Mouse (Mus musculus) left cerebral cortex, adult 8-10 months (tissue): ENCODE data around the gene Prl2b1. TPM values are rescaled to one million over a fixed set of nuclear protein-coding genes. Genes with fewer than 3 reads are reported as not detected.

Source experiments
- DNase-seq, 2 experiments: peaks; one replicate each; pipeline ENCODE4 v3.0.0; 2022; ENCODE audit warnings: low spot score in 2 of 2
- total RNA-seq, 4 experiments: library from RNA; stranded (reverse); gene quantifications; 2 replicates each; pipeline ENCODE4 v1.2.4; 2022

The Prl2b1 gene
- not detected for total RNA-seq

- no peak for DNase-seq
These were observed at the start of gene Prl2b1 for GRCm38 (mm10) chr13:27390746-27391145. TSS of gene Prl2b1 (minus strand) at chr13:27390846.

DNA sequence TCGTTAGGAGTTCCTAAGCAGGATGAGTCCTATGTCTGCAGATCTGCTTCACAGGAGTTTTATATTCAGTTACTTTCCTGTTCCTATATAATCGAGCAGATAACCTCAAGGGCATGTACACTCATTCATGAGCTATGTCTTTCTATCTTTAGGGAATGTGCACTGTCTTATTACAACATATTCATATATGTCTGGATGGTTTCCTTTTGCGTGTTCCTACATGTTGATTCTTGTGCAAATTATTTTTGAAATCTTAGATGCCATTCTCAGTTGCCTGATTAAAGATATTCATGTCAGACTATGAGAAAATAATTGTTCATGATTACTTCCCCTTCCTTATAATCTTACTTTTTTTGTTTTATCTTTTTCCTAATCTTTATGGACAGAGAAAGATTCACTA is 47.9 kb upstream of the Prl2b1 start, which contains the start of gene Prl8a6:
Gene Prl8a6 (minus strand): TSS at position 101 of the 400 bp plus-strand sequence.
- no peak for DNase-seq

GRCm38 (mm10) chr13:27433159-27433558 is 42.5 kb upstream of the Prl2b1 start:
- no peak for DNase-seq

GRCm38 (mm10) chr13:27413640-27414039 is 23.0 kb upstream of the Prl2b1 start:
- DNase-seq, result no peak

DNA sequence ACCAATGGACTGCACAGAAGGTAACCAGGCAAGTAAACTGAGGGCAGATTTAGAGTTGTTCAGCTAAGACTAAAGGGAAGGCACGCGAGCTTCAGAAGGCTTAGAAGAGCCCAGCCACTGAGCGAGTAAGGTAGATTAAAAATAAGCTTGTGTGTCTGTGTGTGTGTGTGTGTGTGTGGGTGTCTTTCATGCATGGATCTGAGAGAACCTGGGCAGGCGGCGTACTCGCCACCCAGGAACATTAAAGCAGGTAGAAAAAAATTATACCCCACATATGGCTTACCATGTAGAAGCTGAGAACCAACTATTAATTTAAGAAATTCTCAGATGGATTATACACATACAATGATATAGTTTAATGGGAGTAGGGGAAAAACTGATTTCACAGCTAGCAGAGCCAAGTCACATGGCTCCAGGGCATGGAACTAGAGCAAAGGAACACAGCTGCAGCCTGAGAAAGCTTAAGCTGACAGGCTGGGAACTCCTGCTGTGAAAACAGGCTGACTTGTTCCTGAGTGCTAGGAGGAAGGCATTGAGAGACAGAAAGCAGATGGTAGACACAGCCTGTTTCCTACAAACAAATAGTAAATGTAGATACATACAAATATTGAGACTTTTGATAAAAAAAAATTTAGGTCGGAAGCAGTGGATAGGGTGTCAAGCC is 8.5 kb upstream of the Prl2b1 start:
- no peak for DNase-seq

DNA sequence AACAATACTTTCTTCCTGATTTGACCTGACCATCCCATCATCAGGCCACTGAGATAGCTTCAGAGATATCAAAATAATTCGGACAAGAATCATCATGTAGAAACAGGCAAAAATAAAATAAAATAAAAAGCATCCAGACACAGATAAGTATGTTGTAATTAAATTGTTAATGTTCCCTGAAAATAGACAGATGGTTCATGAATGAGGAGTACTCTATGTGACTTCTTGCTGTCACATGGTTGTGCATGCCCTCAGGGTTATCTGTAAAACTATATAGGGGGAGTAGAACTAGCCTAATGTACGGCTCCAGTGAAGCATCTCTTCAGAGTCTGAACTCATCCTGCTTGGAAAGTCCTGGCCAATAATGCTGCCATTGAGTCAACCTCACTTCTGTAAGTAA is 45.3 kb downstream of the Prl2b1 start, which contains the start of gene Prl8a2:
Gene Prl8a2 (plus strand): TSS at position 301 of the 400 bp plus-strand sequence.
- no peak for DNase-seq

- DNase-seq, result no peak
These were observed 47.8 kb downstream of the Prl2b1 start for GRCm38 (mm10) chr13:27342733-27343275.

- no peak for DNase-seq
These were observed 55.7 kb downstream of the Prl2b1 start for GRCm38 (mm10) chr13:27334989-27335388.

Other genes with a start within 250 kb of the Prl2b1 start
- gene Prl3d3, start 234.1 kb downstream of the Prl2b1 start, total RNA-seq, result not detected
- gene Prl3c1, start 194.2 kb downstream of the Prl2b1 start, total RNA-seq, result not detected
- gene Prl3b1, start 149.0 kb downstream of the Prl2b1 start, total RNA-seq, result not detected
- not detected for gene Prl3a1, start 131.4 kb downstream of the Prl2b1 start, total RNA-seq
- gene Prl6a1, start 78.2 kb downstream of the Prl2b1 start, total RNA-seq, result not detected
- gene Prl8a2, start 45.2 kb downstream of the Prl2b1 start, total RNA-seq, result not detected
- not detected for gene Prl8a6, start 47.8 kb upstream of the Prl2b1 start, total RNA-seq
- not detected for gene Prl8a8, start 122.4 kb upstream of the Prl2b1 start, total RNA-seq
- not detected for gene Prl8a9, start 173.8 kb upstream of the Prl2b1 start, total RNA-seq
- not detected for gene Prl8a1, start 191.3 kb upstream of the Prl2b1 start, total RNA-seq
- gene Prl7b1, start 219.7 kb upstream of the Prl2b1 start, total RNA-seq, result not detected